Comparison of ENCODE assay signal across 9 mouse cellular contexts in genomic region chr5:35746910-35747309, GRCm38 (mm10). TPM values are rescaled to one million over a fixed set of nuclear protein-coding genes. Genes with fewer than 3 reads are reported as not detected.
DNase-seq lines count a peak whose midpoint lies in the region; ATAC-seq and TF ChIP-seq lines count a peak whose summit lies in the region.
"Had no signal": no experiment of that assay in that cellular context is flagged by ENCODE, and none has a peak within 500 bp of the region (broad histone marks: within the 10 kb centered on the region; RNA-seq: fewer than 3 reads in every experiment).

No protein-coding gene starts in this region.

- DNase-seq in midbrain, embryonic 14.5 days: peak; percentile 85
- DNase-seq in adrenal gland, adult (ENCODE audit: inconsistent age in 2 of 2, low spot score in 1 of 2): peak; percentile 74 to 90
- DNase-seq in embryo, embryonic 10.5 days (ENCODE audit: low spot score): peak; percentile 78
- peak; percentile 83 for DNase-seq in kidney, adult 9 months
- DNase-seq in liver, embryonic 14.5 days (ENCODE audit: low read depth in 3 of 3, low spot score in 3 of 3): no peak
- peak; percentile 47 for DNase-seq in retina, postnatal 7 days (ENCODE audit: low read depth, low spot score)
- DNase-seq in yolk sac, embryonic 10.5 days (ENCODE audit: low spot score): peak; percentile 27

- no peak overlapping the region for H3K4me3 ChIP-seq in midbrain, embryonic 14.5 days (replicated peaks; ENCODE audit: low read depth, low read length)
- no peak overlapping the region for H3K4me3 ChIP-seq in midbrain, embryonic 13.5 days (replicated peaks)
- H3K4me3 ChIP-seq in liver, embryonic 14.5 days (ENCODE audit: insufficient read depth in 1 of 2, low read depth in 2 of 2, low read length in 2 of 2): no peak overlapping the region
- H3K4me3 ChIP-seq: megakaryocyte, embryonic 14.5 days had no signal

- no peaks in the 10 kb centered on the region for H3K27me3 ChIP-seq in midbrain, embryonic 14.5 days (ENCODE audit: control insufficient read depth, insufficient read depth, low read length)
- H3K27me3 ChIP-seq in midbrain, embryonic 13.5 days: no peaks in the 10 kb centered on the region
- no peaks in the 10 kb centered on the region for H3K27me3 ChIP-seq in liver, embryonic 14.5 days (ENCODE audit: control insufficient read depth, insufficient read depth, low read length)

- no peak overlapping the region for H3K4me2 ChIP-seq in midbrain, embryonic 14.5 days (ENCODE audit: low read length)
- no peak overlapping the region for H3K4me2 ChIP-seq in midbrain, embryonic 13.5 days (replicated peaks)
- no peak overlapping the region for H3K4me2 ChIP-seq in liver, embryonic 14.5 days (ENCODE audit: low read depth)

- TF ChIP-seq EP300 in liver, embryonic 14.5 days (IDR thresholded peaks at IDR 0.05; ENCODE audit: low read depth): no peak

- ATAC-seq in midbrain, embryonic 14.5 days (ENCODE audit: low FRiP score, low TSS enrichment): no peak
- ATAC-seq in midbrain, embryonic 13.5 days: no peak
- ATAC-seq in liver, embryonic 14.5 days (ENCODE audit: insufficient read depth): no peak

- no peak overlapping the region for H3K9ac ChIP-seq in midbrain, embryonic 14.5 days (replicated peaks; ENCODE audit: low read length)
- H3K9ac ChIP-seq in midbrain, embryonic 13.5 days (replicated peaks): no peak overlapping the region
- H3K9ac ChIP-seq in liver, embryonic 14.5 days (replicated peaks): no peak overlapping the region

- H3K36me3 ChIP-seq in midbrain, embryonic 14.5 days (ENCODE audit: control insufficient read depth, insufficient read depth, low read length): no peaks in the 10 kb centered on the region
- H3K36me3 ChIP-seq in midbrain, embryonic 13.5 days: no peaks in the 10 kb centered on the region
- no peaks in the 10 kb centered on the region for H3K36me3 ChIP-seq in liver, embryonic 14.5 days (replicated peaks; ENCODE audit: control insufficient read depth, insufficient read depth, low read depth)

- WGBS in midbrain, embryonic 14.5 days: 31% methylated on average over 4 of the region's 4 CpGs
- WGBS in midbrain, embryonic 13.5 days: 30% methylated on average over 4 of the region's 4 CpGs
- WGBS in liver, embryonic 14.5 days (ENCODE audit: insufficient replicate concordance): 11% methylated on average over 4 of the region's 4 CpGs

- no peaks in the 10 kb centered on the region for H3K9me3 ChIP-seq in midbrain, embryonic 14.5 days (ENCODE audit: control insufficient read depth, low read length)
- no peaks in the 10 kb centered on the region for H3K9me3 ChIP-seq in midbrain, embryonic 13.5 days
- H3K9me3 ChIP-seq in liver, embryonic 14.5 days (ENCODE audit: control insufficient read depth, low read length): no peaks in the 10 kb centered on the region
- H3K9me3 ChIP-seq: megakaryocyte, embryonic 14.5 days had no signal

- H3K4me1 ChIP-seq in midbrain, embryonic 14.5 days (ENCODE audit: control insufficient read depth, insufficient read depth, low read length): no peaks in the 10 kb centered on the region
- no peaks in the 10 kb centered on the region for H3K4me1 ChIP-seq in midbrain, embryonic 13.5 days (replicated peaks)
- H3K4me1 ChIP-seq in liver, embryonic 14.5 days (replicated peaks; ENCODE audit: control insufficient read depth in 2 of 2, insufficient read depth in 2 of 2, low read length in 1 of 2): no peaks in the 10 kb centered on the region

- peak; percentile 81 for TF ChIP-seq CTCF in liver, embryonic 14.5 days (IDR thresholded peaks at IDR 0.05; ENCODE audit: low read depth)

- H3K27ac ChIP-seq in midbrain, embryonic 14.5 days (replicated peaks; ENCODE audit: low read depth, low read length): no peak overlapping the region
- no peak overlapping the region for H3K27ac ChIP-seq in midbrain, embryonic 13.5 days
- H3K27ac ChIP-seq in liver, embryonic 14.5 days: no peak overlapping the region

RNA-seq across cellular contexts. Expression of gene Sh3tc1, which starts 7.1 kb away (rescaled TPM):
- polyA plus RNA-seq in midbrain, embryonic 14.5 days (2014; fragmentation: Nextera tagmentation; extraction: Ambion mirVana): 1.7 and 2.2 TPM in 2 replicates
- 2.7 and 3.8 TPM in 2 replicates for polyA plus RNA-seq in midbrain, embryonic 13.5 days (2015; fragmentation: Nextera tagmentation; extraction: Ambion mirVana)
- polyA plus RNA-seq in liver, embryonic 14.5 days (2012; rRNA removed): 0.93 and 0.98 TPM in 2 replicates
- polyA plus RNA-seq in liver, embryonic 14.5 days (2014; fragmentation: Nextera tagmentation; extraction: Ambion mirVana): 1.5 and 1.8 TPM in 2 replicates

RNA-seq across cellular contexts. Expression of gene Ablim2, which starts 10.8 kb away (rescaled TPM):
- polyA plus RNA-seq in midbrain, embryonic 14.5 days (2014; fragmentation: Nextera tagmentation; extraction: Ambion mirVana): 9.6 and 13.9 TPM in 2 replicates
- polyA plus RNA-seq in midbrain, embryonic 13.5 days (2015; fragmentation: Nextera tagmentation; extraction: Ambion mirVana): 5.6 and 6.6 TPM in 2 replicates
- polyA plus RNA-seq in liver, embryonic 14.5 days (2012; rRNA removed): 0.10 and 0.16 TPM in 2 replicates
- 0.13 TPM in 1 of 2 replicates, not detected in the other for polyA plus RNA-seq in liver, embryonic 14.5 days (2014; fragmentation: Nextera tagmentation; extraction: Ambion mirVana)

Comparison
In these comparisons a context has a peak if more than half of its experiments do, and no peak if none do; other contexts are left out.
1. DNase-seq: peak in midbrain, embryonic 14.5 days (single experiment), adrenal gland, adult (2 of 2), embryo, embryonic 10.5 days (single experiment), kidney, adult 9 months (single experiment), retina, postnatal 7 days (single experiment) and yolk sac, embryonic 10.5 days (single experiment); none in liver, embryonic 14.5 days (0 of 3).